Mouse (Mus musculus): ENCODE results near the gene Myo18b.

DNA sequence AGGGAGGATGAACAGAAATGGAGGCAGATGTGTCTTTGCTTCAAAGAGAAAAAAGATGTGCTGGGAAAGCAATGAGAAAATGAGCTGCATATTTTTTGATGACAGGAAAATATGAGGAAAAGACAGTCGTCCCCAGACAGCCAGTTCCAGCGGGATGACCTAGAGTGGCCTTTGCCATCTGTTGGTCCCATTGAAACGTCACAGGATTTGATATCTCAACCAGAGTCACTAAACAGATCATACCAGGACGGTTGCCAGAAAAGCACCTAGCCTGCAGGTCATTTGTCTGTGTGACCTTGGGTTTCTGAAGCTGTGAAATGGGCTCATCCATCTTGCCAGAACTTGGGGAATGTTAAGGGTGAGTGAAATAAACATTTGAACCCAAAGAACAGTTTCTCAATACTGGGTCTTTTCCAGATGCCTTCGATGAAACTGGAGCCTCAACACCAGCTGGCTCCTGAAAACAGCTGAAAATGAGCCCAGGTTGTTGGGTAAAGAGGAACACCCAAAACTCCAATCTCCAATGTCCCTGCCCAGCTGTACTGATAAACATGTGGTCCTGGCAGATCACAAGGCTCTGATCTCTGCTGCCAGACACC, 2.6 kb downstream of the Myo18b start:
- TF ChIP-seq POLR2A (IDR thresholded peaks at IDR 0.05; ENCODE audit: borderline replicate concordance, insufficient read depth, low read length) (no peak), CTCF (IDR thresholded peaks at IDR 0.05; ENCODE audit: borderline replicate concordance, insufficient read depth, low read depth, low read length) (no peak)
